Mouse (Mus musculus) liver, embryonic 16.5 days (tissue): ENCODE data around the gene Gjc3. TPM values are rescaled to one million over a fixed set of nuclear protein-coding genes. Genes with fewer than 3 reads are reported as not detected.

Experiments used
- ATAC-seq: fragments of 200-750 bp; cut with Nextera tagmentation; 2 replicates; pipeline ENCODE4 v1.8.0; 2017; ENCODE audit warnings: low read depth, mild to moderate bottlenecking, moderate number of reproducible peaks, moderate library complexity
- H3K27ac ChIP-seq: fragments of 300-500 bp; sonication (generic); 2 replicates; pipeline ENCODE4 v1.5.1; 2014; ENCODE audit warnings: mild to moderate bottlenecking, low read length
- H3K27me3 ChIP-seq: fragments of 300-500 bp; sonication (generic); 2 replicates; pipeline ENCODE4 v1.6.1; 2014; ENCODE audit warnings: low read depth, low read length, mixed read lengths; ENCODE audit not compliant: control insufficient read depth, insufficient read depth
- H3K36me3 ChIP-seq: fragments of 300-500 bp; sonication (generic); 2 replicates; pipeline ENCODE4 v1.6.1; 2014; ENCODE audit warnings: mild to moderate bottlenecking; ENCODE audit not compliant: control insufficient read depth, insufficient read depth
- H3K4me1 ChIP-seq: fragments of 300-500 bp; sonication (generic); 2 replicates; pipeline ENCODE4 v1.6.1; 2014; ENCODE audit warnings: low read depth, low read length, mixed read lengths; ENCODE audit not compliant: control insufficient read depth
- H3K4me2 ChIP-seq: fragments of 300-500 bp; sonication (generic); 2 replicates; pipeline ENCODE4 v1.6.1; 2014; ENCODE audit warnings: low read depth, low read length, mixed read lengths
- H3K4me3 ChIP-seq: fragments of 300-500 bp; sonication (generic); 2 replicates; pipeline ENCODE4 v1.5.1; 2014; ENCODE audit warnings: low read depth, mild to moderate bottlenecking, low read length
- H3K9ac ChIP-seq: fragments of 300-500 bp; sonication (generic); 2 replicates; pipeline ENCODE4 v1.6.1; 2014; ENCODE audit warnings: low read depth, low read length
- H3K9me3 ChIP-seq: fragments of 300-500 bp; sonication (generic); replicated peaks from 2 replicates; pipeline ENCODE4 v1.6.1; 2016; ENCODE audit warnings: low read length; ENCODE audit not compliant: control insufficient read depth
- WGBS: fragments of 180-500 bp; shearing (Covaris S2); extraction: QIAGEN DNeasy Blood & Tissue Kit; methylation state at CpG from one replicate; pipeline ENCODE4 v1.1.7; 2014; ENCODE audit not compliant: insufficient replicate concordance; 5-methylcytosine and 5-hydroxymethylcytosine counted together
- polyA plus RNA-seq: library from polyadenylated mRNA; unstranded; fragments of >200 nt; fragmentation: Nextera tagmentation; extraction: Ambion mirVana; gene quantifications from 2 replicates; pipeline ENCODE4 v1.2.1, GENCODE M21; 2015

The Gjc3 gene
- not detected in 2 replicates for polyA plus RNA-seq

GRCm38 (mm10) chr5:137962945-137963344 lies at the start of gene Gjc3:
Gene Gjc3 (minus strand): TSS chr5:137963098.
- Histone ChIP-seq H3K4me2 (no peak within 1 kb of the TSS), H3K27ac (no peak within 1 kb of the TSS), H3K4me1 (no peaks in the 10 kb centered on the region), H3K27me3 (no peaks in the 10 kb centered on the region), H3K36me3 (no peaks in the 10 kb centered on the region), H3K9me3 (no peaks in the 10 kb centered on the region), H3K9ac (no peak within 1 kb of the TSS), H3K4me3 (no peak within 1 kb of the TSS)
- WGBS: 69% methylated on average over 8 of the region's 8 CpGs
- no peak for ATAC-seq

GRCm38 (mm10) chr5:138012382-138012781 lies 49.5 kb upstream of the Gjc3 start:
- no peaks in the 10 kb centered on the region for H3K27me3 ChIP-seq
- no peak overlapping the region for H3K4me2 ChIP-seq
- H3K9ac ChIP-seq: no peak overlapping the region
- H3K4me3 ChIP-seq: no peak overlapping the region
- no peaks in the 10 kb centered on the region for H3K36me3 ChIP-seq
- 70% methylated on average over 5 of the region's 5 CpGs for WGBS
- ATAC-seq: peak; percentile 55
- no peak overlapping the region for H3K27ac ChIP-seq
- no peaks in the 10 kb centered on the region for H3K9me3 ChIP-seq
- H3K4me1 ChIP-seq: no peaks in the 10 kb centered on the region

GRCm38 (mm10) chr5:138009437-138009836 lies 46.5 kb upstream of the Gjc3 start:
- no peak overlapping the region for H3K4me2 ChIP-seq
- H3K36me3 ChIP-seq: no peaks in the 10 kb centered on the region
- WGBS: 66% methylated on average over 5 of the region's 5 CpGs
- H3K9me3 ChIP-seq: no peaks in the 10 kb centered on the region
- no peaks in the 10 kb centered on the region for H3K27me3 ChIP-seq
- no peak overlapping the region for H3K4me3 ChIP-seq
- peak overlapping the region; percentile 61; the same call in 1 of the 2 replicates for H3K27ac ChIP-seq
- ATAC-seq: peak; percentile 60; the same call in 1 of the 2 replicates
- H3K9ac ChIP-seq: no peak overlapping the region
- no peaks in the 10 kb centered on the region for H3K4me1 ChIP-seq

GRCm38 (mm10) chr5:137986351-137986750 lies 23.5 kb upstream of the Gjc3 start:
- Histone ChIP-seq H3K27me3 (no peaks in the 10 kb centered on the region), H3K36me3 (no peaks in the 10 kb centered on the region), H3K4me1 (no peaks in the 10 kb centered on the region), H3K27ac (no peak overlapping the region), H3K4me2 (no peak overlapping the region), H3K9me3 (no peaks in the 10 kb centered on the region), H3K9ac (no peak overlapping the region), H3K4me3 (no peak overlapping the region)
- 55% methylated on average over 1 of the region's 1 CpGs for WGBS
- ATAC-seq: peak; percentile 47; the same call in 1 of the 2 replicates

GRCm38 (mm10) chr5:137981300-137981699 lies 18.4 kb upstream of the Gjc3 start, which contains the start of gene Azgp1:
Gene Azgp1 (plus strand): TSS chr5:137981520.
- H3K4me1 ChIP-seq: no peaks in the 10 kb centered on the region
- no peaks in the 10 kb centered on the region for H3K9me3 ChIP-seq
- H3K27ac ChIP-seq: no peak within 1 kb of the TSS; the same call in 1 of the 2 replicates
- 31% methylated on average over 4 of the region's 4 CpGs for WGBS
- H3K27me3 ChIP-seq: no peaks in the 10 kb centered on the region
- no peak within 1 kb of the TSS; the same call in 1 of the 2 replicates for H3K4me2 ChIP-seq
- H3K36me3 ChIP-seq: no peaks in the 10 kb centered on the region
- no peak within 1 kb of the TSS for H3K9ac ChIP-seq
- peak; percentile 79 for ATAC-seq
- peak within 1 kb of the TSS; percentile 27 for H3K4me3 ChIP-seq

GRCm38 (mm10) chr5:137979081-137979480 lies 16.2 kb upstream of the Gjc3 start:
- WGBS: 40% methylated on average over 2 of the region's 2 CpGs
- Histone ChIP-seq H3K4me3 (no peak overlapping the region), H3K4me1 (no peaks in the 10 kb centered on the region), H3K27me3 (no peaks in the 10 kb centered on the region), H3K4me2 (no peak overlapping the region), H3K9ac (no peak overlapping the region), H3K27ac (no peak overlapping the region), H3K36me3 (no peaks in the 10 kb centered on the region), H3K9me3 (no peaks in the 10 kb centered on the region)
- no peak for ATAC-seq

- Histone ChIP-seq H3K4me3 (no peak overlapping the region), H3K27ac (no peak overlapping the region), H3K4me1 (no peaks in the 10 kb centered on the region), H3K4me2 (no peak overlapping the region), H3K36me3 (no peaks in the 10 kb centered on the region), H3K9ac (no peak overlapping the region), H3K9me3 (no peaks in the 10 kb centered on the region), H3K27me3 (no peaks in the 10 kb centered on the region)
- WGBS: 23% methylated on average over 1 of the region's 1 CpGs
- no peak for ATAC-seq
Measured at GRCm38 (mm10) chr5:137977291-137977690, 14.4 kb upstream of the Gjc3 start.

GRCm38 (mm10) chr5:137975434-137975833 lies 12.5 kb upstream of the Gjc3 start:
- Histone ChIP-seq H3K4me2 (no peak overlapping the region), H3K4me1 (no peaks in the 10 kb centered on the region), H3K9me3 (no peaks in the 10 kb centered on the region), H3K27ac (0 out of 2 replicates have a peak overlapping the region, but pooled peaks have one; percentile 3), H3K36me3 (no peaks in the 10 kb centered on the region), H3K4me3 (no peak overlapping the region), H3K9ac (no peak overlapping the region), H3K27me3 (no peaks in the 10 kb centered on the region)
- no peak for ATAC-seq
- WGBS: 20% methylated on average over 1 of the region's 1 CpGs

GRCm38 (mm10) chr5:137974724-137975123 lies 11.8 kb upstream of the Gjc3 start:
- Histone ChIP-seq H3K9ac (no peak overlapping the region), H3K9me3 (no peaks in the 10 kb centered on the region), H3K27ac (0 out of 2 replicates have a peak overlapping the region, but pooled peaks have one; percentile 3), H3K36me3 (no peaks in the 10 kb centered on the region), H3K4me3 (no peak overlapping the region), H3K4me2 (no peak overlapping the region), H3K27me3 (no peaks in the 10 kb centered on the region), H3K4me1 (no peaks in the 10 kb centered on the region)
- peak; percentile 39; the same call in 1 of the 2 replicates for ATAC-seq
- WGBS: 28% methylated on average over 3 of the region's 3 CpGs
